Mouse (Mus musculus): ENCODE data around the gene Rab3a. TPM values are rescaled to one million over a fixed set of nuclear protein-coding genes. Genes with fewer than 3 reads are reported as not detected.
A peak's percentile ranks its signal among the peaks of the same experiment; 100 is the strongest.

Gene Rab3a
- total RNA-seq, 2 experiments from 2014 or later = 1.2 to 7.0 TPM

DNA sequence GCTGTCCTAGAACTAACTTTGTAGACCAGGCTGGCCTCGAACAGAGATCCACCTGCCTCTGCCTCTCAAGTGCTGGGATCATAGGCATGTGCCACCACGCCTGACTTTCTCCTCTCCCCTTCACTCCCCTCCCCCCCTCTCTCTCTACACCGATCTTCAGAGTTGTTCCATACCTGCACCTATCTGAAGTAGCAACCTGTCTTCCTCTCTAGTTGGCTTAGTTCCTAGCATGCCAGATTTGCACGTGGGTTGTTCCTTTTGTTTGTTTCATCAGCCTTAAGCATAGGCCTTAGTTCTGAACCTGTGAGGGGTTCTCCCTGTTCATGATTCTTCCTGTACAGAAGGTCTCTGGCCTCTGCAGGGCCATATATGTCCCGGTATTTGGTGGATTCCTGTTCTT, 16.8 kb upstream of the Rab3a start:
- ATAC-seq (replicated peaks; ENCODE audit: low FRiP score, low TSS enrichment, poor library complexity, severe bottlenecking) = no peak

DNA sequence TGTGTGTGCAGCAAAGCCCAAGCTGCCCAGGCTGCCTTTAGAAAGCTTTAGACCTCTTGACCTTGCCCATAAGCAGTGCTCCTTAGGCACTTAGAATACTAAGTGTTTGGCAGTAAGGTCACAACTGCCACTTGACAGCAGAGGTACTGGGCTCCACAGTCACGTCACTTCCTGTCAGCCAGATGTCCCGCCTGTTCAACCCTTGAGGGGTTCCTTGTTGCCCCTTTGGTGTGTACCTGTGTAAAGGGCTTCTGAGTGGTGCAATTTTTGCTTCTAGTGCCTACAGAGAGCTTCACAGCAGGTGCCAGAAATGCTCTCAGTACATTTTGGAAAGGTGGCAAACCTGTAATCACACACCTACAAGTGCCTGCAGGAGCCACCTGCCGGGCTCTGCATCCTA, 16.3 kb upstream of the Rab3a start:
- no peak for ATAC-seq (replicated peaks; ENCODE audit: low FRiP score, low TSS enrichment, poor library complexity, severe bottlenecking)

DNA sequence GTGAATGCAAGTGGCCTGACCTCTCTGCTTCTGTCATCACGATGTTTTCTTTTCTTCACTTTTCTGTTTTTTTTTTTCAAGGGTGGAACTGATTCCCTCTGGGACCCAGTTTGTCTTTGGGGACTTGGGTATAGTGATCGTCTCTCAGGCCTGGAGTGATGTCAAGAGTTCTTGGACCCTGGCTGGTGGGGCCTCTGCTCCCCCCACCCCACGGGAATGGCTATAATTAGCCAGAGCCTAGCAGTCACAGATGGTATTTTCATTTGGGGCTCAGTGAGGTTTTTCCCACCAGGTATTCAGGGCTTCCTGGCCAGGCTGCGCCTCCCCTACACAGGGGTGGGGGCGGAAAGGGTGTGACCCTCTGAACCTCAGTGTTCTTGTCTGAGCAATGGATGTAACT, 12.8 kb upstream of the Rab3a start:
- ATAC-seq (replicated peaks; ENCODE audit: low FRiP score, low TSS enrichment, poor library complexity, severe bottlenecking) = no peak

DNA sequence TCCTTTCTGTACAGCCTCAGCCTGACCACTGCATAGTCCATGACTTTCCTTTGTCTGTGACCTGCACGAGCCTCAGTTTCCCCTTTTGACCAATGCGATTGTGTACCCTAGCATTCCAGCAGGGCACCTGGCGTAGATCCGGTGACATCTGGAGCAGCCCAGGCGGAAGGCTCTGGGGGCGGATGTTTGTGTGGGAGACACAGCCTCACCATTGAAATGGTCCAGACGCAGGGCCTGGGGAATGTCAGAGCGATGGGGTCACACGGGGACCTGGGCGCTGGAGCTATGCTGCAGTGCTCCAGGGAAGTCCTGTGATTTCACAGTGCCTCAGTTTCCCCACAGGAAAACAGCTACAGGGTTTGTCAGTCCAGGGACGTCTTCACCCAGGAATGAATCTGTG, 12.3 kb upstream of the Rab3a start:
- no peak for ATAC-seq (replicated peaks; ENCODE audit: low FRiP score, low TSS enrichment, poor library complexity, severe bottlenecking)

DNA sequence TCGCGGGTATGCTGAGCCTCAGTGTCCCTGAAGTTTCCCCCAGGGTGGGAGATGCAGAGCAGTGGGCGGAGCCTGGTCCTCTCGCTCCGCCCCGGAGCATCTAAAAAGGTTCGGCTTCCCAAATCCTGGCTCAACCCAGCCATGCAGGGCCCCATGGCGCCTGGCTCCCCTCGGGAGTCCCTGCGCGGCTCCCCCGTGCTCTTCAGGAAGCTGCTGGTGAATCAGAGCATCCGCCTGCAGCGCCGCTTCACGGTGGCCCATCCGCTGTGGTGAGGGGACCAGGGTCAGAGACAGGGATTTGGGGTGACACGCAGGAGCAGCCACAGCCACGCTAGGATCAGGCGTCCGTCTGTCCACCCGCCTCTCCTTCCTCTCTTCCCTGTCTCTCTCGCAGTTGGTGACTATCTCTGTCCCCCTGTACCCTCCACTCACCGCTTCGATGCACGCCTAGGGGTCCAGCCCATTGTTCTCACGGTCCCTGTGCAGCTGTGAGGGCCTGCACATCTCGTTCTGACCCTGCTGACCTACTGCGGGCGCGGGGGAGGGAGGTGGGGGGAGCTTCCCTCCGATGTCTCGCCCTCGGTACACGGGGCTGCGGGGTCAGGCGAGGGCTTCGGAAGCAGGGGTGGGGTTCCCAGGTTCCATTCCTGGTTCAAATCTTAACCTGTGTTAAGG, 11.4 kb upstream of the Rab3a start:
- ATAC-seq (replicated peaks; ENCODE audit: low FRiP score, low TSS enrichment, poor library complexity, severe bottlenecking) = no peak

DNA sequence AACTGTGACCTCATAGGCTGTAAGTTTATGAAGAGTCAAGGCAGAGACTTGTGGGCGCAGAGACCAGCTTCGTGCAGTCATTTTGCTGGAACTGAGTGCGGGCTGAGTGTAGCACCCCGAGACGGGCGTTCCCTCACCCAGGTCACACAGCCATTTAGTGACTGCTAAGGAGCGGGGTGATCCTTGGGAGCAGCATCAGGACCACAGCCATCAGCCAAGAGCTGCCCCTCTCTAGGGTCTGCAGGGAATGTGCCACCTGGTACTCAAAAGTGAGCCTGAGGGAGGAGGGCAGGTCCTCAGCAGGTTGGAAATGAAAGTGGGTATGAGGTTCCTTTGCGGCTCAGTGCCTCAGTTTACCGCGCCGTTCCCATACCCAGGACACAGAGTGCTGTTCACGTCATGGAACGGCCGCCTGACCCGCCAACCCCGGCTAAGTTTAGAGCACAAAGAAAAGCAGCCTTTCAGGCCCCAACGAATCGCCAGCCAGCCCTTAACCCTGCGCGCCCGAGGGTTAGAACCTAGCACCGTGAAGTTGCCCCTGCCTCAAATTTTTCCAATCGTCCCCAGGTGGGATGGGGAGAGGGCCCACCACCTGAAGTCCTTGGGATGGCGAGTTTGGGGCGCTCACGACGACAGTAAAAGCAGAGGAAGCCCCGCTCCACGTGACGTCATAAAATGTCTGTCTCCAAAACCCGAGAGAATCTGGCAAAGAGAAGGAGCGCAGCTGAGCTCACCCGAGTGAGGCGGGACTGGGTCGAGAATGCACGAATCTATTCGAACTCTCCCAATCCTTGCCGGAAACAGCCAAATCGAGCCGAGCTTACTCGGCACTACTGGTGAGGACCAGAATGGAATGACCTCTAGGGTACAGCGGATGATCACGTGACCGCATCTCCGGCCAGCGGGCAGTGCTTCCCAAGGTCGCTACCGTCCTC, 10.6 kb upstream of the Rab3a start:
- no peak for ATAC-seq (replicated peaks; ENCODE audit: low FRiP score, low TSS enrichment, poor library complexity, severe bottlenecking)

DNA sequence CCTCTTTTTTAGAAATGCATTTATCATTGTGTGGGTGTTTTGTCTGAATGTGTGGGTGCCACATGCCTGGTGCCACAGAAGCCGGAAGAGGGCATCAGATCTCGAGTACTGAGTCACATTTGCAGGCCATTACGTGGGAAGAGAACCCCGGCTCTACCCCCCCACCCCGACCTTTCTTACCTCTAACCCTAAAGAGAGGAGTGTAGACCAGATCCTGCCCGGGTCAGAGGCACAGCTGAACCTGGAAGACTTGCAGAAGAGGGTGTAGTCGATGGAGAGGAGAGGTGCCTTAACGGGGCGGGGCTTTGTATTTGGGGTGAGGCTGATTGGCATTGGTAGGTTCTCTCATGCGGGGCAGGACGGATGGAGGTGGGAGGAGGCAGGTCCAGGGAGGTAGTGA, 9.7 kb upstream of the Rab3a start:
- ATAC-seq (replicated peaks; ENCODE audit: low FRiP score, low TSS enrichment, poor library complexity, severe bottlenecking) = peak; percentile 47; the same call in 1 of the 2 replicates

DNA sequence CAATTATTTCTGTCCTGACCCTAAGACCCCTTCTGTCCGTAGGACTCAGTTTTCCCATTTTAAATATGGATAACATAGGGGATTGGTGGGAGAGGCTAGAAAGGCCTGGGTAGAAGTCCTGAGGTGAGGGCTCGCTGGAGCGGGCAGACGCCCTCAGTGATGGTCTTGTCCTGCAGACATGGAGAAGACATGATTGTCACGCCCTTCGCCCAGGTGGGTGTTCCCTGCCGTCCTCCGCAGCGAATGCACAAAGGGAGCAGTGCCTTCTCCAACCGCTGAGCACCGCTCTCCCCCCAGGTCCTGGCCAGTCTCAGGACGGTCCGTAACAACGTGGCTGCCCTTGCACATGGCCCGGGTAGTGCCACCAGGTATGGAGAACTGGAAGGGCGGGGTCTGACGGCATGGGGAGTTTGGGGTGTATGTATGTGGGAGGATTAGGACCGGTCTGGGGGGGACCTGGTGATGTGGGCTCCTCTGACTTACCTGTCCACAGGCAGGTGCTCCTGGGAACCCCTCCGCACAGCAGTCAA, 8.7 kb upstream of the Rab3a start:
- ATAC-seq (replicated peaks; ENCODE audit: low FRiP score, low TSS enrichment, poor library complexity, severe bottlenecking) = no peak

DNA sequence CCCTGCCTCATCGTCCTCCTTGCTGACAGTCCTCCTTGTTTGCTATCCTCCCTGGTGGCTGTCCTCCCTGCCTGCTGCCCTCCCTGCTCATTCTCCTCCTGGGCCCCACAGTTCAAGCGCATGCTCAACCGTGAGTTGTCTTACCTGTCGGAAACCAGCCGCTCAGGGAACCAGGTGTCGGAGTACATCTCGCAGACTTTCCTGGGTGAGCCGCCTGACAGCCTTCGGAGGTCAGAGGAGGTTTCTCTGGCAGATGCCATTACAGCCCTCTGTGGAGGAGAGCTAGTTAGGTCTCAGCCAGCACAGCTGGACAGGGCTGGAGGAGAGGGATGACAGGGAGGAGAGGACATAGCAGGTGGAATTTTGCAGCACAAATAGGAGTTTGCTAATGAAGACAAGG, 7.8 kb upstream of the Rab3a start:
- ATAC-seq (replicated peaks; ENCODE audit: low FRiP score, low TSS enrichment, poor library complexity, severe bottlenecking) = no peak

DNA sequence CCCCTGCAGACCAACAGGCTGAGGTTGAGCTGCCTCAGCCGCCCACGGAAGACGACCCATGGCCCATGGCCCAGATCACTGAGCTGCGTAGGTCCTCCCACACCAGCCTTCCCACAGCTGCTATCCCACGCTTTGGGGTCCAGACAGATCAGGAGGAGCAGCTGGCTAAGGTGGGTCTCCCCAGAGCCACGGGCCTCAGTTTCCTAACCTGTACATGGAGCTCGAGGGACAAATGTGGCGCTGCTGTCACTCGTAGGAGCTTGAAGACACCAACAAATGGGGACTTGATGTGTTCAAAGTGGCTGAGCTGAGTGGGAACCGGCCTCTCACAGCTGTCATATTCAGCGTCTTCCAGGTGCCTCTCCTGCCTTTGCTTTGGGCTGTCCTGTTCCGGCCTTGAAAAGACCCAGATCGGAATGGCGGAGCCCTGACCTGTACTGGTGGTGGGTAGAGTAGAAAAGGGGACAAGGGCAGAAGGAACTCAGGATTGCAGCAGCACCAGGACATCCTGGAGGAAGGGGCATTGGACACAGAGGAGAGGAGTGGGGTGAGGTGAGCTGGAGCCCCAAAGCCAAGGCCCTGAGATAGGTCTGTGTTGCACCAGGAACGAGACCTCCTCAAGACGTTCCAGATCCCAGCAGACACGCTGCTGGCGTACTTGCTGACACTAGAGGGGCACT, 7.1 kb upstream of the Rab3a start:
- ATAC-seq (replicated peaks; ENCODE audit: low FRiP score, low TSS enrichment, poor library complexity, severe bottlenecking) = no peak

DNA sequence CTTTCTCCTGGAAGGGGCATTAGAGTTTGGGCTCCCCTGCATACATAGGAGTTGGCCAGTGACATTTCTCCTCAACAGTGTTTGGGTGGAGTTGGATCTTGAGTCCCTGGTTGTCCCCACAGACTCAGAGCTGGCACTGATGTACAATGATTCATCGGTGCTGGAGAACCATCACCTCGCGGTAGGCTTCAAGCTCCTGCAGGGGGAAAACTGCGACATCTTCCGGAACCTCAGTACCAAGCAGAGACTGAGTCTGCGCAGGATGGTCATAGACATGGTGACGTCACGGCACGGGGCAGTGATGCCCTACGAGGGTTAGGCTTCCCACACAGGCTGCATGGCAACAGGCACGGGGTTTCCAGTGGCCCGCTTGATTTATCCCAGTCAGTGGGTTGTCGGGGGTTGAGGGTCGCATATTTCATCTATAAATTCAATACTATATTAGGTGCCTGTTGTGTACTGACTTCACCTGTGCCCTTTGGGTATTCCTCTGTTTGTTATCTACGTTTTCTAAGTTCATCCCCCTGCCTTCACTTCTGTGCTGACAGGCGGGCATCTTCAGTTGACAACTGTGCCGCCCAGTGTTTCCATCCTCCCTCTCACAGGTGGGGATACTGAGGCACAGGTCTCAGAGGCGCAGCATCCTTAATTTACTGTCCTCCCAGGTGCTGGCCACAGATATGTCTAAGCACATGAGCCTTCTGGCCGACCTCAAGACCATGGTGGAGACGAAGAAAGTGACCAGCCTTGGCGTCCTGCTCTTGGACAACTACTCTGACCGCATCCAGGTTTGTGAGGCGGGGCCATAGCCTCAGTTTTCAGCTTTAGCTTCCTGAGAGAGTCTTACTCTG, 6.0 kb upstream of the Rab3a start:
- no peak for ATAC-seq (replicated peaks; ENCODE audit: low FRiP score, low TSS enrichment, poor library complexity, severe bottlenecking)

DNA sequence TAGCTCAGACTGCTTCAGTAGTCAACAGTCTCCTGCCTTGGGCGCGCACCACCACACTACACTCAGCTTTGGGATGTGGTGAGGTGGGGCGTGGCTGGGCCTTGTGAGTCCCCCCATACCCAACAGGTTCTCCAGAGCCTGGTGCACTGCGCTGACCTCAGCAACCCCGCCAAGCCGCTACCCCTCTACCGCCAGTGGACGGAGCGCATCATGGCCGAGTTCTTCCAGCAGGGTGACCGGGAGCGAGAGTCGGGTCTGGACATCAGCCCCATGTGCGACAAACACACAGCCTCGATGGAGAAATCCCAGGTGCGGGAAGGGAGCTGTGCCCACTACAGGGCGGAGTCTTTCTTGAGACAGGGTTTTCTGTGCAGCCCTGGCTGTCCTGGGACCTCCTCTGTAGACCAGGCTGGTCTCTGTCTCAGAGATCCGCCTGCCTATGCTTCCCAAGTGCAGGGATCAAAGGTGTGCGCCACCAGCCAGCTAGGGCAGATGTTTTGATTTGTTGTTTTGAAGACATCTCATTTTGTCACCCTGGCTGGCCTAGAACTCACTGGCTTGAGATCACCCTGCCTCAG, 5.3 kb upstream of the Rab3a start:
- no peak for ATAC-seq (replicated peaks; ENCODE audit: low FRiP score, low TSS enrichment, poor library complexity, severe bottlenecking)

DNA sequence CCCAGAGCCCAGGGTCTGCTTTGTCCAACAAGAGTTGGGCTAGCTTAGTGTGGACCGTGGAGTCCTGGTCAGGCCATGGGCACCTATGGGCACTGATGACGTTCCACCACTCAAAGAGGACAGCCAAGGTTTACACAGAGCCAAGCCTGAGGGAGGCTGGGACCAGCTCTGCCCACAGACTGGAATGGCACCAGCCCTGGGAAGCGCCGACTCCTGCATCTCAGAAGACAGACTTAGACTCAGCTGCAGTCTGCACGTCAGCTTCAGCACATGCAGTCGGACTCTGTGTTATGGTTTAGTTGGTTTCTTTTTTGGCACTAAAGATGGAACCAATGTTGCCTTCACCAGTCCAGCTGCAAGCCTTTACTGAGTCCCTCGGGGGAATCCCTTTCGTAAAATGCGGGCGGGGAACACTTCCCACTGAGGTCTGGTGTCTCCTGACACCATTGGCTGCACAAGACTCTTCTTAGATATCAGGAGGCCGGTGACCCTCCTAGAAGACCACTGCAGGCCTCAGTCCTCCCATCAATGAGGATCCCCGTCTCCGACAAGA, 4.3 kb upstream of the Rab3a start:
- no peak for ATAC-seq (replicated peaks; ENCODE audit: low FRiP score, low TSS enrichment, poor library complexity, severe bottlenecking)

DNA sequence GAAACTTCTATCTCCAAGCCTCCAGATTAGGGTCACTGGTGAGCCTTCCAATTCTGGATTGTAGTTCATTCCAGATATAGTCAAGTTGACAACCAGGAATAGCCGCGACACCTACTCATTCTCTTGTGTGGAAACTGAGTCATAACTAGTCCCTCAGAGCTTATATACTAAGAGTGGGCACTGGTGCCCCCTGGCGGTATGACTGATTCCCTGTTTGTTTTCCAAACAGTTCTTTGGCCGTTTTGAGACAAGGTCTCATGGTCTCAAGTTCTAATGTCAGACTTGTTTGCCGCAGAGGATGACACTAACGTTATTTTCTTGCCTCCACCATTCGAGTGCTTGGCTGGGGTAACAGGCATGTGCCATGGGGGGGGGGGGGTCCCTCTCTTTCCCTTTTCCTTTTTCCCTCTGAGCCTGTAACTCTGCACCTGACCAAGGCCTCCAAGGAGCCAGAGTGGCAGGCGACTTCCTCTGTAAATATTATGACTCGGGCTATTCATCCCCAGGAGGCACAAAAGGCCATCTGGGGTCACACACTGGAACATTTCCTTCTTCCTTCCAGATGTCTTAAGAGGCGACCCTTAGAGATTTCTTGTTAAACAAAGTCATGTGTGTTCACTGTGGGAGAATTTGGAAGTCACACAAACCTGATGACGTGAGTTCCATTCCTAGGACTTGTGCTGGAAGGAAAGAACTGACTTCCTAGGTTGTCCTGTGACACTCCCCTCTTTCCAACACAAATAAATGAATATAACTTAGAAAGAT, 2.3 kb upstream of the Rab3a start:
- ATAC-seq (replicated peaks; ENCODE audit: low FRiP score, low TSS enrichment, poor library complexity, severe bottlenecking) = no peak

DNA sequence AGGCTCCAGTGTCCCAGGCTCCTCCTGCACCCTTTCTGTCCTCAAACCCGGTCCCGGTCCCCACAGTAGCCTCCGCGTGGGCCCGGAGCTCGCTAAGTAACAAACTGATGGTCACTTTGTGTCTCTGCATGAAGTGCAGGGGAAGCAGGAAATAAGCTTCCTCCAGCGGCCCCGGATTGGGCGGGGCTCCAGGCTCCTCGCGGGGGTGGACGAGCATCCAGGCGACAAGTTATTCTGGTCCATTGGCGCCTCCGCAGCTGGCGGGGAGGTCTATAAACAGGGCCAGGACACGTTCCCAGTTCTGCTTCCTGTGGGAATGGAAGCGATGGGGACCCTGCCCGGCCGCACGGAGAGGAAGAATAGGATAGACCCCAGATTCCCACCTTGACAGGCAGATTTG, 1.3 kb upstream of the Rab3a start:
- ATAC-seq (replicated peaks; ENCODE audit: low FRiP score, low TSS enrichment, poor library complexity, severe bottlenecking) = no peak

DNA sequence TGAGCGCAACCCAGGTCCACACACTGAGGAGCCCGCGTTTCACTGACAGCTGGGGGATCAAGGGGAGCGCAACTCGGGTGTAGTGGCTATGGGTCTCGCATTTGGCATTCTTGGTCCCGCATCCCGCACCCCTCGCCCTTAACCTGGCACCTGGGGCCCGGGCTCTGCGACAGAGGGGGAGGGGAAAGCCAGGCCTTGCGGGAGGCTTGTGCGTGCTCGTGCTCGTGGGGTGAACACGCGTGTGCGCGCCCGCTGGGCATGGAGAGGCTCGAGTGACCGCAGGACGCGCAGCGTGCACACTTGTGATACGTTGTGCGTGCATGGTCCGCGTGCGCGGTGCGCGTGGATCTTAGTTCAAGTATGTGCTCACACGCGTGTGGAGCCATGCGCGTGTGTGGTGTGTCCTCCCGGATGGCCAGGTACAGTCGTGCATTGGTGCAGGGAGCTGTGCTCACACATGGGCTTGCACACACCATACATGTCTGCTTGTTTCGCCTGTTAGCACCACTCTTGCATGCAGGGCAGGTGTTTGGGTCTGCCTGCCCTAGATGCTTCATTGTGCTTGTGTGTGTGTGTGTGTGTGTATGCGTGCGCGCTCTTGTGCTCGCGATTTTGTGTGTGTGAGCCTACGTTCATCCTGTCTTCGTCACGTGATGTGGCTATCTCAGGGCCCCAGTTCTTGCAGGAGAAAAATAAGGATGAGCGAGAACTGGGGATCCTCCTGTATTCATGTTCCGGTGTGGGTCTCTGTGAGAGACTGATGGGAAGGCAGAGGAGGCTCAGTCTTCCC, 587 bp downstream of the Rab3a start:
- ATAC-seq (replicated peaks; ENCODE audit: low FRiP score, low TSS enrichment, poor library complexity, severe bottlenecking) = 0 out of 2 replicates have a peak, but pooled peaks have one; percentile 2
